Mouse (Mus musculus) hindbrain, postnatal 0 days (tissue): ENCODE results near the gene Psma5. TPM values are rescaled to one million over a fixed set of nuclear protein-coding genes. Genes with fewer than 3 reads are reported as not detected.

Experiments
- ATAC-seq: fragments of 200-750 bp; cut with Nextera tagmentation; 2 replicates; pipeline ENCODE4 v1.8.0; 2017; ENCODE audit warnings: mild to moderate bottlenecking, moderate TSS enrichment, moderate library complexity
- DNase-seq: peaks from one replicate; pipeline ENCODE4 v3.0.0-alpha.2; 2015; ENCODE audit warnings: low spot score
- H3K27ac ChIP-seq: fragments of 300-500 bp; sonication (generic); 2 replicates; pipeline ENCODE4 v1.5.1; 2014; ENCODE audit warnings: mild to moderate bottlenecking
- H3K27me3 ChIP-seq: fragments of 300-500 bp; sonication (generic); 2 replicates; pipeline ENCODE4 v1.6.1; 2014; ENCODE audit warnings: low read length, mixed read lengths; ENCODE audit not compliant: insufficient read depth
- H3K36me3 ChIP-seq: fragments of 300-500 bp; sonication (generic); 2 replicates; pipeline ENCODE4 v1.6.1; 2014; ENCODE audit warnings: low read length, mixed read lengths; ENCODE audit not compliant: insufficient read depth
- H3K4me1 ChIP-seq: fragments of 300-500 bp; sonication (generic); 2 replicates; pipeline ENCODE4 v1.6.1; 2014; ENCODE audit warnings: antibody characterized with exemption, low read length, mixed read lengths; ENCODE audit not compliant: insufficient read depth
- H3K4me2 ChIP-seq: fragments of 300-500 bp; sonication (generic); 2 replicates; pipeline ENCODE4 v1.6.1; 2014; ENCODE audit warnings: low read depth, mild to moderate bottlenecking, low read length, moderate library complexity, mixed read lengths
- H3K4me3 ChIP-seq: fragments of 300-500 bp; sonication (generic); 2 replicates; pipeline ENCODE4 v1.5.1; 2014; ENCODE audit warnings: low read length
- H3K9ac ChIP-seq: fragments of 300-500 bp; sonication (generic); replicated peaks from 2 replicates; pipeline ENCODE4 v1.6.1; 2014; ENCODE audit warnings: mild to moderate bottlenecking, low read length, moderate library complexity, mixed read lengths
- H3K9me3 ChIP-seq: fragments of 300-500 bp; sonication (generic); 2 replicates; pipeline ENCODE4 v1.6.1; 2016; ENCODE audit warnings: low read length, mixed read lengths
- CTCF ChIP-seq: IDR thresholded peaks from 2 replicates; pipeline ENCODE4 v1.5.1; 2016; ENCODE audit warnings: antibody characterized with exemption, control low read depth, low read depth
- WGBS: fragments of 180-500 bp; shearing (Covaris S2); extraction: QIAGEN DNeasy Blood & Tissue Kit; methylation state at CpG from one replicate; pipeline ENCODE4 v1.1.7; 2014; 5-methylcytosine and 5-hydroxymethylcytosine counted together
- polyA plus RNA-seq: library from polyadenylated mRNA; unstranded; fragments of >200 nt; fragmentation: Nextera tagmentation; extraction: Ambion mirVana; gene quantifications from 2 replicates; pipeline ENCODE4 v1.2.1, GENCODE M21; 2015
- total RNA-seq: library from RNA; depleted of rRNA; stranded (reverse); fragments of >200 nt; gene quantifications from 2 replicates; pipeline ENCODE4 v1.2.3, GENCODE M21; 2014

Psma5 gene
- total and polyA plus RNA-seq, 2 experiments from 2014 or later = 93.6 to 238 TPM

DNA sequence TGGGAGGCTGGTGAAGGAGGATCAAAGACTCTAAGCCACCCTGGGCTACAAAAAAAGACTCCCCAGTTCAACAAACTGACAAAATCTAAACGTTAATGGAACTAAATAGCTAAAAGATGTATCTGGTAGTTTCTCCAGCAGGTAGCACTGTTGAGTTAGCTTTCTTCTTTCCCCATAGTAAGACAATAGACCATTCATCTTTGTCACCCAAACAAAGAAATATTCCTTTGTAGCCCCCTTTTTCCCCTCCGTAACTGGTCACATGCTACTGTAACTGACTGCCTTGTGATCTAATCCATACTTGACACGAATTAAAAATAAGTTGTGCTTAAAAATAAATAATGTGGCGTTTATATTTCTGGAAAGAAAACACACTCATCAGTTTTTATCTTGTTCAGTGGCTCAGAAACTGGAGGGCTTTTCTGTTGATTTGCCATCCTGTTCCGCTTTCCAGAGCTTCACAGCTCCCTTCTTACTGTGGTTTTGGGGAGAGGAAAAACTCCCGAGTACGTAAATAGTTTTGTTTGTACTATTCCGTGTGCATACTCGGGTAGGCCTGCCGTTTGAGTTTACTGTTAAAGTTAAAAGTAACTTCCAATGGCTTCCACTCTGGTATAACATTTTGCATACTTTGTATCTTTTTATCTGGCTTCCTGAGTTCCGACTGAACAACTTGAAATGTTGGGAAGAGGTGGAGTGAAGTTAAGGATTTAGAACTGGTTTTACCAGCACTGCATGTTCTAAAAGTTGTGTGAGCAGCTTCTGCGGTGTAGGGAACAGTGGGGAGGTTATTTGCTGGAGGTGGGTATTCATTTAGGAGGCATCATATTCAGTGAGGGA, 25.9 kb downstream of the Psma5 start:
- Histone ChIP-seq H3K4me3 (peak overlapping the region; percentile 91), H3K9ac (no peak overlapping the region), H3K9me3 (no peaks in the 10 kb centered on the region), H3K27me3 (no peaks in the 10 kb centered on the region), H3K36me3 (peaks cover 6% of the 10 kb centered on the region; the same call in 1 of the 2 replicates), H3K27ac (peak overlapping the region; percentile 71; the same call in 1 of the 2 replicates), H3K4me1 (peaks cover 13% of the 10 kb centered on the region; the same call in 1 of the 2 replicates), H3K4me2 (peak overlapping the region; percentile 84)
- DNase-seq = peak; percentile 84
- WGBS = 16% methylated on average over 12 of the region's 12 CpGs
- peak; percentile 76 for TF ChIP-seq CTCF
- no peak for ATAC-seq

DNA sequence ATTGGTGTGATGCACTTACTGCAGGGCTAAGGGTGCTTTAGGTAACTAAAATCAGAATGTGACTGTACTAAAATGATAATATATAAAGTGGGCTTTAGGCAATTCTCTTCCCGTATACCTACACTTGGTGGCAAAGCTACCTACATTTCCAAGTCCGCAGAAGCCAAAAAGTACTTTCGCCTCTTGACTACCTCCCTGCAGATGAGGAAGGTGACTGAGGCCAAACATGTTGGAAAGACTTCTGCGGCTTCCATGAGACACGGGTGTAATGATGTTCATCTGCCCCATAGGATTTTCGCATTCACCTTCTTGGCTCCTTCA, 26.5 kb downstream of the Psma5 start:
- peak overlapping the region; percentile 84 for H3K4me2 ChIP-seq
- no peak for DNase-seq
- H3K4me3 ChIP-seq = peak overlapping the region; percentile 91
- H3K27me3 ChIP-seq = no peaks in the 10 kb centered on the region
- 9% methylated on average over 6 of the region's 6 CpGs for WGBS
- peak overlapping the region; percentile 71 for H3K27ac ChIP-seq
- H3K36me3 ChIP-seq = no peaks in the 10 kb centered on the region
- TF ChIP-seq CTCF = no peak
- ATAC-seq = no peak
- no peaks in the 10 kb centered on the region for H3K9me3 ChIP-seq
- peak overlapping the region; percentile 92 for H3K9ac ChIP-seq
- peaks cover 18% of the 10 kb centered on the region for H3K4me1 ChIP-seq

DNA sequence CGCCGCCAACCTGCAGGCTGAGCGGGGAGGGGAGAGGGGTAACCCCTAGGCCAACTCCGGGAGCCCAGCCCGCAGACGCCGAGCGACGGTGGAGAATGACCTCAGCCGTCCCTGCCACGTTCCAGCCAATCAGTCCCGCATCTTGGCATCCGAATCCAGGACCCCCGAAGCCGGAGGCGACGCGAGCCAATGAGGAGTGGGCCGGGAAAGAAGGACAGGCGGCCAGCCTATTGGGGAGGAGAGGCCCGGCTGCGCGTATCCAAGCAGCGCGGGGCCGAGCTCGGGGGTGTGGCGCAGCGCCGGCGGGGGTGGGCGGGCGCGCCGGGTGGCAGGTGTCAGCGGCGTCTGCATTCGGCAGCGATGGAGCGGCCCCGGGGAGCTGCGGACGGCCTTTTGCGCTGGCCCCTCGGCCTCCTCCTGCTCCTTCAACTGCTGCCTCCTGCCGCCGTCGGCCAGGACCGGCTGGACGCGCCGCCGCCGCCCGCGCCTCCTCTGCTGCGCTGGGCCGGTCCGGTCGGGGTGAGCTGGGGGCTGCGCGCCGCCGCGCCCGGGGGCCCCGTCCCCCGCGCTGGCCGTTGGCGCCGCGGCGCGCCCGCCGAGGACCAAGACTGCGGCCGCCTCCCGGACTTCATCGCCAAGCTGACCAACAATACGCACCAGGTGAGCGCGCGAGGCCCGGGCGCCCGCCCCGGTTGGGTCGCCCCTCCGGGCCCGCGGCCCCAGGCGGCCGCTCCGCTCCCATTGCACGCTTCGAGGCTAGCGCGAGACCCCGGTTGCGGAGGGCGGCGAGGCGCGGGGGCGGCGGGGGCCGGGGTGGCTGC, 27.3 kb downstream of the Psma5 start, which contains the start of gene Sort1:
Gene Sort1, plus strand, starts transcription at position 302 of the 821 bp plus-strand sequence.
- WGBS = 1% methylated on average over 88 of the region's 109 CpGs
- DNase-seq (peak; percentile 97), ATAC-seq (peak; percentile 98)
- Histone ChIP-seq H3K9me3 (no peaks in the 10 kb centered on the region), H3K4me3 (peak within 1 kb of the TSS; percentile 91), H3K9ac (peak within 1 kb of the TSS; percentile 92), H3K36me3 (no peaks in the 10 kb centered on the region), H3K4me2 (peak within 1 kb of the TSS; percentile 84), H3K27ac (peak within 1 kb of the TSS; percentile 71), H3K27me3 (no peaks in the 10 kb centered on the region), H3K4me1 (peaks cover 26% of the 10 kb centered on the region)
- no peak for TF ChIP-seq CTCF

DNA sequence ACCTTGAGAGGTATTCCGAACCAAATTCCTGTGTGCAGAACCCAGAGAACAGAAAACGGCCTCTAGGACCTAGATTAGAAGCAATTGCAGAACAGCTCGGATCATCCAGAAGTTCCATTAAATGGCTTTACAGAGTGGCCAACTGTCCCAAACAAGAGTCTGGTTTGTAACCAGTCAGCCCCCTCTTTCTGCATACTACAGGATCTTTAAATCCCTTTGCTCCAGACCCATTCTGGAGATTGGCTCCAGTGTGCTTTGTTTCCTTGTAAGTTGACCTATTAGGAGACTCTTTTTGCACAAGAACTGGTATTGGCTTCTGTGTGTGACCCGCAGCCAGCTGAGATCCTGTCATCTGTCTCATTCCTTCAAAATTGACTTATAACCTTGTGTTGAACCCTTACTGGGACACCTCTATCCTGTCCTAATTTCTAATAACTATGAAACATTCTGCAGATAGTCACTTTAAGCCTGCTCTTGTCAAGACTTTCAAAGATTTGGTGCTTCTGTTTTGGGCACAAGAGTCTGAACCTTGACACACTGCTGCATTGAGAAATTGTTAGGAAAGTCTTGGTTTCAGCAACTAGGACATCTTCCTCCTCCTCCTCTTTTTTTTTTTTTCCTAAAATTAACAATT, 28.5 kb downstream of the Psma5 start:
- Histone ChIP-seq H3K36me3 (no peaks in the 10 kb centered on the region), H3K4me2 (peak overlapping the region; percentile 84), H3K4me3 (peak overlapping the region; percentile 91), H3K27ac (no peak overlapping the region), H3K9ac (peak overlapping the region; percentile 92; the same call in 1 of the 2 replicates), H3K4me1 (peaks cover 28% of the 10 kb centered on the region), H3K9me3 (no peaks in the 10 kb centered on the region), H3K27me3 (no peaks in the 10 kb centered on the region)
- no peak for DNase-seq
- ATAC-seq = no peak
- TF ChIP-seq CTCF = no peak
- 47% methylated on average over 4 of the region's 4 CpGs for WGBS

DNA sequence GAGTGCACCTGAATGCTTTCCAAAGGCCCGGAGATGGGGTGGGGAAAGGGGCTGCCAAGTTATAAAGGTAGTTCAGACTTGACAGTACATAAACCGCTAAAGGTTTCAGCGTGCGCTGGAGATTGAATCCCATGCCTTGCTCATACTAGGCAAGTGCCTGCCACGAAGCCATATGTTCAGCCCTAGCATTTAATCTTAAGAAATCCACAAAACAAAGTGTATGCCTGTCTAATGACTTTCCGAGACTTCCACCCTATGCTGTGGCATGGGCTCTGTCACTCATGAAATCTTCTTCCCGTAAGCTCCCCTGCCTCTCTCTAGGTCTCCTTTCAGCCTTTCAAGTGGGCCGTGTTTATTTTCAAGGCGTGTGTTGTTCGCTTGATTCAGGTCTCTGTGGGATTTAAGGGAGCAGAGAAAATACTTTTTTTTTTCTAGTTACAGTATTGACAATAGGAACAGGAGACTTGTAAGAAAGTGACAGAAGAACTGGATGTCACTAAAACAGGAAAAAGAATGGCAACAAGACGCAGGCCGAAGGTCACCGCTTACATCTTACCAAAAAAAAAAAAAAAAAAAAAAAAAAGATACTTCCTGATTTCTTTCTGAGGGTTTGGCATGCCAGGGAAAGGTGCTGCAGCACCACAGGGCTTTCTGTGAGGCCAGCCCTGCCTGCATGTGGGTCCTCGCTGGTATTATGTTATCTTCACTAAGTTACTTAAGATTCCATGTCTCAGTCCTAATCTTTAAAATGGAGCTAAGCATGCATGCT, 30.1 kb downstream of the Psma5 start:
- Histone ChIP-seq H3K27ac (no peak overlapping the region), H3K9me3 (no peaks in the 10 kb centered on the region), H3K4me1 (peaks cover 28% of the 10 kb centered on the region), H3K4me2 (peak overlapping the region; percentile 84; the same call in 1 of the 2 replicates), H3K4me3 (no peak overlapping the region), H3K9ac (no peak overlapping the region), H3K36me3 (no peaks in the 10 kb centered on the region), H3K27me3 (no peaks in the 10 kb centered on the region)
- no peak for TF ChIP-seq CTCF
- ATAC-seq (no peak), DNase-seq (no peak)
- 49% methylated on average over 14 of the region's 14 CpGs for WGBS
